Mouse (Mus musculus): ENCODE results near the gene Sept6. TPM values are rescaled to one million over a fixed set of nuclear protein-coding genes. Genes with fewer than 3 reads are reported as not detected.
A peak's percentile ranks its signal among the peaks of the same experiment; 100 is the strongest.

The Sept6 gene
- polyA plus RNA-seq, 2 experiments, result 3.0 TPM

DNA sequence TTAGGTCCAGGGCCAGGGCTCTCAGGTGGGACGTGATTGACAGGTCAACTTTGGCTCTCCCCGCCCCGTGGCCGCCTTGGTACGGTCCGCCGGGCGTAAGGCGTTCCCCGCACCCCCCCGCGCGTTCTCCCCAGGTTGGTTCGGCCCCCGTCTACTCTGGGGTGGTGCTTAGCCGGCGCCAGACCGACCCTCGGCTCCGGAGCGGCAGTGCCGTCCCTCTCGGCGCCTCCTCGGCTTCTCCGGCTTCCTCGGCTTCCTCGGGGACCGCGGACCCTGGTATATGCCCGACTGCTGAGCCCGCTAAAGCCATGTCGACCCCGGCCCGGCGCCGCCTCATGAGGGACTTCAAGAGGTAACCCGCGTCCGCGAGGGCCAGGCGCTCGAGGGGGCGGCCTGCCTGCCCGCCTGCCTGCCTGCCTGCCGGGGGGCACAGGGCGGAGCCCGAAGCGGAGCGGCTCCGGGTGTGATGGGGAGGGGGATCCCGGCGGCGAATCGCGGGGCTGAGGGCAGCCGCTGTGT lies 117.4 kb downstream of the Sept6 start:
- peak; percentile 26; the same call in 1 of the 2 replicates for TF ChIP-seq EP300 (IDR thresholded peaks at IDR 0.05; ENCODE audit: low read depth)
- no peak for TF ChIP-seq CTCF (IDR thresholded peaks at IDR 0.05; ENCODE audit: low read depth)
- Histone ChIP-seq H3K9ac (replicated peaks) (peak overlapping the region; percentile 90), H3K27ac (peak overlapping the region; percentile 37; the same call in 1 of the 2 replicates), H3K4me3 (ENCODE audit: insufficient read depth in 1 of 2, low read depth in 2 of 2, low read length in 2 of 2) (peak overlapping the region; percentile 73 to 94), H3K36me3 (replicated peaks; ENCODE audit: control insufficient read depth, insufficient read depth, low read depth) (no peaks in the 10 kb centered on the region), H3K9me3 (ENCODE audit: control insufficient read depth, low read length) (no peaks in the 10 kb centered on the region), H3K27me3 (ENCODE audit: control insufficient read depth, insufficient read depth, low read length) (no peaks in the 10 kb centered on the region), H3K4me1 (replicated peaks; ENCODE audit: control insufficient read depth in 2 of 2, insufficient read depth in 2 of 2, low read length in 1 of 2) (peaks cover 0 to 8% of the 10 kb centered on the region in 2 experiments; a peak in 1 of 4 replicates), H3K4me2 (ENCODE audit: low read depth) (peak overlapping the region; percentile 79)
- 10% methylated on average over 51 of the region's 57 CpGs for WGBS (ENCODE audit: insufficient replicate concordance)
- DNase-seq (ENCODE audit: low read depth in 3 of 3, low spot score in 3 of 3), result peak; percentile 73 to 78 (median 76)
- peak; percentile 99 for ATAC-seq (ENCODE audit: insufficient read depth)

DNA sequence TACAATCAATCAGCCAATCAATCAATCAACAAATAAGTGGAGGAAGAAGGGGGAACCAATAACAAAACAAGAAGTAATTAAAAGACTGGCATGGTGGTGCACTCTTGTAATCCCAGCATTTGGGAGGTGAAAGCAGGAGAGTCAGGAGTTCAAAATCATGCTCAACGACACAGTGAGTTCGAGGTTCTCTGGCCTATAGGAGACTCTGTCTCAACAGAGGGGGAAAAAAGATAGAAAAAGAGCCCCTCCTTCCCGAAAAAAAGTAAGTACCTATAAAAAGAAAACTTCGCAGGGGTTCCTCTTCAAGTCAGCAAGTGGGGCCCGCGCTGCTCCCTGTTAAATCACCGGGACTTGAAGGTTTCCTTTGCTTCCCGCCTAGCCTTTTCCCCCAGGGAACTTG lies 117.8 kb downstream of the Sept6 start, which contains the start of the genes Ube2a and C330007P06Rik:
TSS of gene Ube2a (plus strand) at position 136 of the 400 bp plus-strand sequence.
TSS of gene C330007P06Rik (minus strand) at position 347 of the 400 bp plus-strand sequence.
- TF ChIP-seq EP300 (IDR thresholded peaks at IDR 0.05; ENCODE audit: low read depth) (no peak), CTCF (IDR thresholded peaks at IDR 0.05; ENCODE audit: low read depth) (no peak)
- Histone ChIP-seq H3K27ac (peak within 1 kb of the TSS; percentile 37; the same call in 1 of the 2 replicates), H3K4me1 (replicated peaks; ENCODE audit: control insufficient read depth in 2 of 2, insufficient read depth in 2 of 2, low read length in 1 of 2) (peaks cover 0 to 8% of the 10 kb centered on the region in 2 experiments; a peak in 1 of 4 replicates), H3K27me3 (ENCODE audit: control insufficient read depth, insufficient read depth, low read length) (no peaks in the 10 kb centered on the region), H3K4me3 (ENCODE audit: insufficient read depth in 1 of 2, low read depth in 2 of 2, low read length in 2 of 2) (peak within 1 kb of the TSS; percentile 73 to 94), H3K9me3 (ENCODE audit: control insufficient read depth, low read length) (no peaks in the 10 kb centered on the region), H3K36me3 (replicated peaks; ENCODE audit: control insufficient read depth, insufficient read depth, low read depth) (no peaks in the 10 kb centered on the region), H3K4me2 (ENCODE audit: low read depth) (peak within 1 kb of the TSS; percentile 79), H3K9ac (replicated peaks) (peak within 1 kb of the TSS; percentile 90)
- DNase-seq (ENCODE audit: low read depth in 3 of 3, low spot score in 3 of 3) (no peak), ATAC-seq (ENCODE audit: insufficient read depth) (peak; percentile 29; the same call in 1 of the 2 replicates)
- 11% methylated on average over 8 of the region's 8 CpGs for WGBS (ENCODE audit: insufficient replicate concordance)

DNA sequence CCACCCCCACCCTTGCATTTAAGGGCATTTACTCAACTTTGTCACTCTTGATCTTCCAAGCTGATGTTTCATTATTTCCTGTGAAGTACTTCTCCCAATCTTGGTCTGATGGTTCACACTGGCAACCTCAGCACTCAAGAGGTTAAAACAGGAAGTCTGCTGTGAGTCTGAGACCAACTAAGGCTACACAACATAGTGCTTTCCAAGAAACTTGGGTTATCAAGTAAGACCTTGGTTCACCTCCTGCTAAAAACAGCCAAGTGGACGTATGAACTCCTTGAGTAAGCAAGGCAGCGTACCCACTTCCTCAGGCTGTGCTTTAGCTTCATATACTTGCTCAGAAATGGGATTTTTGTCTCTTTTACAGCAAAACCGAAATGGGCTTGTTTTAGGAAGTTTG lies 121.2 kb downstream of the Sept6 start:
- no peak overlapping the region for H3K9ac ChIP-seq (replicated peaks)
- H3K27me3 ChIP-seq (ENCODE audit: control insufficient read depth, insufficient read depth, low read length), result no peaks in the 10 kb centered on the region
- no peaks in the 10 kb centered on the region for H3K36me3 ChIP-seq (replicated peaks; ENCODE audit: control insufficient read depth, insufficient read depth, low read depth)
- H3K9me3 ChIP-seq (ENCODE audit: control insufficient read depth, low read length), result no peaks in the 10 kb centered on the region
- H3K4me3 ChIP-seq (ENCODE audit: insufficient read depth in 1 of 2, low read depth in 2 of 2, low read length in 2 of 2), result no peak overlapping the region
- DNase-seq (ENCODE audit: low read depth in 3 of 3, low spot score in 3 of 3) (no peak), ATAC-seq (ENCODE audit: insufficient read depth) (no peak)
- peaks cover 0 to 6% of the 10 kb centered on the region in 2 experiments; a peak in 1 of 4 replicates for H3K4me1 ChIP-seq (replicated peaks; ENCODE audit: control insufficient read depth in 2 of 2, insufficient read depth in 2 of 2, low read length in 1 of 2)
- H3K27ac ChIP-seq, result no peak overlapping the region
- WGBS (ENCODE audit: insufficient replicate concordance), result 20% methylated on average over 3 of the region's 3 CpGs
- H3K4me2 ChIP-seq (ENCODE audit: low read depth), result no peak overlapping the region
- TF ChIP-seq CTCF (IDR thresholded peaks at IDR 0.05; ENCODE audit: low read depth), result no peak
- TF ChIP-seq EP300 (IDR thresholded peaks at IDR 0.05; ENCODE audit: low read depth), result no peak

DNA sequence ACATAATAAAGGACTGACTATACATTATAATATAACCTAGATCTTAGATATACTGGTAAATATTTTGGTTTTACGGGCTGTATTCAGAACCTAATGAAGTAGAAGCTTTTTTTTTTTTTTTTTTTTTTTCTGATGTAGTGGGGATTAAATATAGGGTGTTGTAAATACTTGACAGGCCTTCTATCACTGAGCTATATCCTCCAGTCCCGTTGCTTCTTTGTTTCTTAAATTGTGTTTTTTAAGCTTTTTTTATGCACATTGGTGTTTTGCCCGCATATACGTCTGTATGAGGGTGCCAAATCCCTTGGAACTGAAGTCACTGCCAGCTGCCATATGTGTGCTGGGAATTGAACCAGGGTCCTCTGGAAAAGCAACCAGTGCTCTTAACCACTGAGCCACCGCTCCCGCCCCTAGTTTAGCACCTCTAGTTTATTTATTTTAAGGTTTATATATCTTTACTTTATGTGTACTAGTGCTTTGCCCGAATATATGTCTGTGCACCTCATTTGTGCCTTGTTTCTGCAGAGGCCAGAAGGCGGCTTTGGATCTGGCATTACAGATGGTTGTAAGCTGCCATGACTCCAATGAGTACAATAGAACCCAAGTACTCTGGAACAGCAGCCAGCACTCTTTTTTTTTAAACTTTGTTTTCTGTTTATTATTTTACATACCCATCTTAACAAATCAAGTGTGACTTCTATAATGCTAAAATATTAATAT lies 126.8 kb downstream of the Sept6 start:
- 47% methylated on average over 8 of the region's 8 CpGs for WGBS (ENCODE audit: insufficient replicate concordance)
- no peaks in the 10 kb centered on the region for H3K9me3 ChIP-seq (ENCODE audit: control insufficient read depth, low read length)
- no peak for TF ChIP-seq CTCF (IDR thresholded peaks at IDR 0.05; ENCODE audit: low read depth)
- no peak for TF ChIP-seq EP300 (IDR thresholded peaks at IDR 0.05; ENCODE audit: low read depth)
- H3K36me3 ChIP-seq (replicated peaks; ENCODE audit: control insufficient read depth, insufficient read depth, low read depth), result no peaks in the 10 kb centered on the region
- H3K27ac ChIP-seq, result no peak overlapping the region; the same call in 1 of the 2 replicates
- peak overlapping the region; percentile 52 for H3K4me2 ChIP-seq (ENCODE audit: low read depth)
- DNase-seq (ENCODE audit: low read depth in 3 of 3, low spot score in 3 of 3), result no peak
- 0 out of 2 replicates have a peak, but pooled peaks have one; percentile 8 for ATAC-seq (ENCODE audit: insufficient read depth)
- H3K4me1 ChIP-seq (replicated peaks; ENCODE audit: control insufficient read depth in 2 of 2, insufficient read depth in 2 of 2, low read length in 1 of 2), result peaks cover 4 to 5% of the 10 kb centered on the region in 2 experiments; a peak in 2 of 4 replicates
- no peaks in the 10 kb centered on the region for H3K27me3 ChIP-seq (ENCODE audit: control insufficient read depth, insufficient read depth, low read length)
- no peak overlapping the region; the same call in none of the 2 replicates for H3K9ac ChIP-seq (replicated peaks)
- peak overlapping the region; percentile 49 to 89 for H3K4me3 ChIP-seq (ENCODE audit: insufficient read depth in 1 of 2, low read depth in 2 of 2, low read length in 2 of 2)
